Mouse (Mus musculus) NIH3T3 (cell line): ENCODE measurements around the gene Tmbim6.

Source experiments
- DNase-seq: peaks from one replicate; pipeline ENCODE4 v3.0.0-alpha.2; 2012; ENCODE audit warnings: low read depth

Gene Tmbim6

DNA sequence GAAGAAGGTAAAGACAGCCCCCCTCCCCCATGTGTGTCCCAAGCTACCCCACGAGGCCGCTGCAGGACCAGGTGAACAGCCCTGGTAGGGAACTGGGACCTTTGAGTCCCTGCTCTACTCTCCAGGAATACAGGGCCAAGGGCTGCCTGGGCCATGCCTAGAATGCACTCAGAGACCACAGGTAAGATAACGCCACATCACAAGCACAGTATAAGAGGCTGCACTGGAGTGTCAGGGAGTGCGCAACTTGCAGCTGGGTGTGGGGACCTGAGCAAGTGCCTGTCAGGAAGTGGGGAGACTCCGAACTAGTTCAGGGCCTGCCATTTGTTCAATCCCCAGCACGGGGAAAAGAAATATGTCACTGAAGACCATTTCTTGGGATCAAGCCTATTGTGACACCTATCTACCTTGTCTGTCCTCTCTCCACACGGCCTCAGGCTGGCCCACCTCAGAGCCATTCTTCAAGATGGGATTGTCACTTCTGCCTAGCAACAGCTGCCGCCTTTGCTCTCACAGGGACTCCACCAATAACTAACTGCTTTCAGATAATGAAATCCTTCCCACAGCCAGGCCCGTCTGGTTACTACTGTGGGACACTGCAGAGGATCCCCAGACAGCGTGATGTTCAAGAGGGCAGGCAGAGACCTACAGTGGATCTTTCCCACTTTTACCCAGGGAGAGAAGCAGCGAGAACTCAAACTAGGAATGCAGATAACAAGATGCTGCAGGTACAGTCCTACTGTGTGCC, 60.6 kb downstream of the Tmbim6 start:
- no peak for DNase-seq

DNA sequence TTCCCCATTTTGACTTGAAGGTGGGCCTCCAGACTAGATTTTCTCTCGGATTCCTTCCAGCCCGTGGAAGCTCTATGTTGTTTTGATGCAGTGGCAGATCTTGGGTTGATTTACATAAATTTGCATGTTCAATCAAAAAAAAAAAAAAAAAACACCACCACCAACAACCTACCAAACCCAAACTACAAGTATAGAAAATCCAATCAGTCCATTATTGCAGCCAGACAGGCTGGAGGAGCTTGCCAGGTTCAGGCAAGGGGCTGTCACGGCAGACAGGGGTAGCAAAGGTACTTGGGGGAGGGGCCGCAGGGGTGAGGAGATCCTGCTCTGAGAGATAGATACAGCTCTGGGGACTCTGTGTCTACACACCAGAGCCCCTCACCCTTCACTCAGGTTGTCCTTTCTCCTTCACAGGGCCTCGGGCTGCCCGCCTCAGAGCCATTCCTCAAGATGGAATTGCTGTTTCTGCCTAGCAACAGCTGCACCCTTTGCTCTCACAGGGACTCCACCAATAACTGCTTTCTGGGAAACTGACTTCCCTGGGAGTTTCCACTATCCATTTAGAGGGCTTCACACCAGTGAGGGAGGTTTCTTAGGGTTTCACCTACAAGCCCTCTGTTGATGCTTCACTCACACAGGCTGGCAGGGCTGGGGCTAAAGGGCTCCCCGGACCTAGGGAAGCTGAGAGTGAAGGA, 62.0 kb downstream of the Tmbim6 start:
- no peak for DNase-seq

DNA sequence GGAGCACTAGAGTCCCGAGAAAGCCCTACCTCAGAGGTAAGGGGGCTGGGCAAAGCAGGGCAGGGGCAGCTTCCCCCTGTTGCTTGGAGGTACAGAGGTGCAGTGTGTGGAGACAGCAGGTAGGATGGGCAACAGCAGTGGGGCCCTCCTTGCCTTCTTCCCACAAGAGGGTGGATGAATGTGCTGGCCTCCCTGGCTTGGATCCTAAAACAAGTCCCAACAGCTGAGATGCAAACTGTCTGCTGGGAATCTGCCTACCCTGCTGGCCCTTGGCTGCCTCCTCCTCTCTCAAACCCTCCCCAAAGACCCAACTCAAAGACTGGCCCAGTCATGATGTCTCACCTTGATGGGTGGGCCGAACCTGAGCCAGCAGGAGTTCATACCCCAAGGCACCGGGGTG, 62.7 kb downstream of the Tmbim6 start:
- no peak for DNase-seq

DNA sequence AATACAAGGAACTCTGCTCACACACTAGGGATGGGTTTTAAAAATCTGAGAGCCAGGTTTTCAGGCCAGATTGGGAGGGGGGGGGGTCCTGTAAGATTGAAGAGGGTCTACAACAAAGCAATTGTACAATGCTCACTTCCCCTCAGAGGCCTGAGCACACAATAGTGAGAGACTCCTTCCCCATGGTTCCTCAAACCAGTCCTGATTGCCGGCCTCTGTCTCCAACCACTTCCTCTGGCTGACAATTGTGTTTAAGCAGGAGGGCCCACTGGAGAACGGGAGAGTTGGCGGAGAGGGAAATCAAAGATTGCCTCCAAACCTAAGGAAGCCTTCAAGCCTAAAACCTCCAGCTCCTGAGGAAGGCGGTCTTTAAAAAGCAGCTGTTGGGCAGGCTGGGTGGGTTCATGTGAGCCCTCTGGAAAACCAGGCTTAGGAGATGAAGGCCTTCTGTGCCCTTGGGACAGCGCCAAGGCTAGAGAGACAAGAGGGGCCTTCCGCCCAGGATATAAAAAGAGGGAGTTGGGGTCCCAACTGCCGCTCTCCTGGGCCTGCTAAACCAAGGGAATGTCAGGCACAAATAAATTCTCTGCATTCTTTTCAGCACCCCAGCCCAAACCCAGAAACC, 63.8 kb downstream of the Tmbim6 start:
- DNase-seq: peak; percentile 26

DNA sequence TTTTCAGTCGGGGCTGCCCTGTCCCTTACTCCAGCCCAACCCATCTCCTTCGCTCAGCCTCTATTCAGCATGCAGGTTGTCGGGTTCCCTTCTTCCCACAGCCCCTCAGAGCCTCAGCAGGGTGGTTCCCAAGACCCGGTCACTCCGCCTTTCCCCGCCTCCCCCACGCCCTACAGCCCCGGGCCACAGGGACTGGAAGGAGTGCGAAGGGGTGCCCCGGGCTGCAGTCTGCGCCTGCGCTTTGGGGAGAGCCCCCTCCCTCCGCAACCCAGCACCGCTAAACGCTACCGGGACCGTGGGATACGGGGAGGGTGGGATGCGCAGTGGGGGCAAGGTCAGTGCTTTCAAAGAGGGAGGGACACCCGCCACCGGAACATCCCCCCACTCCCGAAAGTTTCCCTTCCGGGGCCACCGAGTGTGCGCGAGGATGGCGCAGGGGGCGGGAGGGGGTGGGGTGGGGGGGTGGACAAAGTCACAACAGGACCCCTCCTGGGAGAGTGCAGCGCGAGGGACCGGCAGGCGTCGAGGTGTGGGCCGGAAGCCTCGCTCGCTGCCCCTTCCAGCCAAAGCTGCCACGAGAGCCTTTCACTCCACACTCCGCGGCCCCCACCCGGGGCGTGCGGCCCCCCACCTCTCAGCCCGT, 64.4 kb downstream of the Tmbim6 start:
- DNase-seq: peak; percentile 69

DNA sequence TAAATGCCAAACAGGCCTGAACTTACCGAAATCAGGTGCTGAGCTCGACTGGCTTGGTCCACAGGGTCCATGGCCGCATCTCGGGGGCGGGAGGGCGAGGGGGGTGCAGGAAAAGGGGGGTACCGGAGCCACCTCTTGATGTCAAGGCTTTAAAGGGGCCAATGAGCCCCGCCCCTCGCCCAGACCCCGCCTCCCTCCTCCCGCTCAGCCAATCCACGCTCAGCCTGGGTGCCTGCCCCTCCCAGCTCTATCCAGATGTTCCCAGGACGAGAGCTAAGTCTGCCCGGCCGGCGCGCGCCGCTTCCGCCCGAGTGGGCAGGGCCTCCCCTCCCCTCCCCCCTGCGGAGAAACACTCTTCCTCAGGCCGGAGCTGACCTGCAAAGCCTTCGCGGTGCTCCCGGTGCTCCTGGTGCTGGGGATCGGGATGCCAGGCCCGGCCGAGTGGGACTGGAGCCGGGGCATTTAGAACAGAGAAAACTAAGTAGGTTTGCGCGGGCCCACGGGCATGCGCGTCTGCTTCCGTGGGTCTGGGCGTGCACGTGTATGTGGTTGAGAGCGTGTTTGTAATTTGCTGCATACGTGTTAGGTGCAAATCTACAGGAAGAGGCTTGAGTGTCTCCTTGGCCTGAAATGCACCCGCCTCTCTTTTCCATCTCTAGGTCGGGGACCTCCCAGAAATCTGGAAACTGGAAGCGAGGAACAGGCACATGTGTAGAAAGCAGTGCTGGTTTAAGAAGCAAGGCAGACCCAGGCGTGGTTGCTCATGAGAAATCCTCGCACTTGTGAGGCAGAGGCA, 65.1 kb downstream of the Tmbim6 start, which contains the start of gene Nckap5l:
Gene Nckap5l (minus strand): TSS at position 143 of the 796 bp plus-strand sequence.
- peak; percentile 97 for DNase-seq
